Mouse (Mus musculus) erythroid progenitor cell, adult 5-6 weeks (primary cell): Measurements from ENCODE around the gene Cd9. TPM values are rescaled to one million over a fixed set of nuclear protein-coding genes. Genes with fewer than 3 reads are reported as not detected.

Experiments
- ATAC-seq: replicated peaks from 2 replicates; pipeline ENCODE4 v1.8.0; 2016; ENCODE audit warnings: moderate number of reproducible peaks, mild to moderate bottlenecking, moderate TSS enrichment, inconsistent platforms; ENCODE audit not compliant: poor library complexity, low FRiP score, severe bottlenecking
- total RNA-seq, 2 experiments: library from RNA; stranded (forward) in 1 of 2; stranded (reverse) in 1 of 2; fragments of 150-400 nt in 1 of 2; fragments of 186-747, 209-891 nt in 1 of 2; gene quantifications; 2 replicates each; pipeline versions ENCODE4 v1.2.3 to v1.2.4; 2015 to 2017; ENCODE audit warnings: low replicate concordance in 2 of 2

The Cd9 gene
- total RNA-seq, 2 experiments from 2014 or later, result 10.1 to 41.1 TPM

DNA sequence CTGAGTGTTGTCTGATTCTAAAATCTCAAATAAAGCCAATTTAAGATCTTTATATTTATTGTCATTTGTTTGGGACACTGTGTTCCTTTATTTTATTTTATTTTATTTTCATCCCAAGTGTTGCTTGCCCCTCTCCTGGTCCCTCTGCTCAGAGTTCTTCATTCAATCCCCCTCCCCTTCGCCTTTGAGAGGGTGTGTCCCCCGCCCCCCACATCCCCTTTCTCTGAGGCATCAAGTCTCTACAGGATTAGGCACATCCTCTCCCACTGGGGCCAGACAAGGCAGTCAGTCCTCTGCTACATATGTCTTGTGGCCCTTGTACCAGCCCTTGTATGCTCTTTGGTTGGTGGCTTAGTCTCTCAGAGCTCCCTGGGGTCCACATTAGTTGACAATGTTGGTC, 46.9 kb downstream of the Cd9 start:
- ATAC-seq, result no peak

GRCm38 (mm10) chr6:125447205-125447604, 47.4 kb downstream of the Cd9 start:
- no peak for ATAC-seq

- no peak for ATAC-seq
These were observed 49.2 kb downstream of the Cd9 start for GRCm38 (mm10) chr6:125445381-125445780.

DNA sequence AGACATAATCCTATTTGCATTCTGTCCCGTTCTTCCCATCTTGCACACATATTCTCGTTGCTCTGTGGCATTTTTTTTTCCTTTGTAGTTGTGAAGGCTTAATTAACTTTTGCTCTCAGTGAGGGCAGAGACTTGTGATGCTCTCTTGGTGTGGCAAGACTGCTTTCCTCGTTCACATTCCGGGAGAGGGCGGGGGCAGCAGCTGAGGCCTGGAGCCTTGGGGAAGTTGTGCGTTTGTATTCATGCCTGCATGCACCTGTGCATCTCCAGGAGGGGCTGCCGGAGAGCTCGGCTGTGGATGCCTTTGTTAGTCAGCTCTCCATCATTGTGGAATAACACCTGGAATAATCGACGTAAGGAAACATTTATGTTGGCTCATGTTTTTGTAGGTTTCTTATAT, 52.0 kb downstream of the Cd9 start:
- ATAC-seq, result no peak

DNA sequence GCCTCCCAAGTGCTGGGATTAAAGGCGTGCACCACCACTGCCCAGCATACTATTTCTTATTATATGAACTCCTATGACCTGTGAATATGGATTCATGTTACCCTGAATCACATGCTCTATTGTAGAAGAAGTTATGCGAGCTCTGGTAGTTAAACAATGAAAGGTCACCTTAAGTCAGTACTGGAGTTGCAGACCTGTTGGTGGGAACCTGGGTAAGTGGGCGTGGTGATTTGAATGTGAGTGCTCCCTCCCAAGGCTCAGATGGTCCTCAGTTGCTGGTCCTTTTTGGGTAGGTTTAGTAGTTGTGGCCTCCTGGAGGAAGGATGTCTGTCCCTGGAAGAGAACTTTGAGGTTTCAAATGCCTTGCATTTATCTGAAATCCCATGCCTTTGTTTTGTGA, 57.8 kb downstream of the Cd9 start:
- ATAC-seq, result no peak

GRCm38 (mm10) chr6:125434735-125435518, 59.7 kb downstream of the Cd9 start:
- ATAC-seq, result no peak

GRCm38 (mm10) chr6:125433704-125434447, 60.7 kb downstream of the Cd9 start:
- ATAC-seq, result no peak

DNA sequence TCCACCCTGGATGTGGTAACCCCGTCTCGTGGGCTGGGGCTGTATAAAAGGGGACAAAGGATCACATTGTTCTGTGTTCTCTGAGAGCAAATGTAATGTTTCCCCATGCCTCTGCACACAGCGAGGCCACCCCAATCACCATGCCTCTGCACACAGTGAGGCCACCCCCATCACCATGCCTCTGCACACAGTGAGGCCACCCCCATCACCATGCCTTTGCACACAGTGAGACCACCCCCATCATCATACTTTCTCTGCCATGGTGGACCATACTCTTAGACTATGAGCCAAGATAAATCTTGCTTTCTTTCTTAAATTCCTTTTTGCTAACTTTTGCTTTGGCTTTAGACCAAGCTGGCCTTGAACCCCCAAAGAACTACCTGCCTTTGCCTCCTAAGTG, 61.3 kb downstream of the Cd9 start:
- ATAC-seq, result no peak

DNA sequence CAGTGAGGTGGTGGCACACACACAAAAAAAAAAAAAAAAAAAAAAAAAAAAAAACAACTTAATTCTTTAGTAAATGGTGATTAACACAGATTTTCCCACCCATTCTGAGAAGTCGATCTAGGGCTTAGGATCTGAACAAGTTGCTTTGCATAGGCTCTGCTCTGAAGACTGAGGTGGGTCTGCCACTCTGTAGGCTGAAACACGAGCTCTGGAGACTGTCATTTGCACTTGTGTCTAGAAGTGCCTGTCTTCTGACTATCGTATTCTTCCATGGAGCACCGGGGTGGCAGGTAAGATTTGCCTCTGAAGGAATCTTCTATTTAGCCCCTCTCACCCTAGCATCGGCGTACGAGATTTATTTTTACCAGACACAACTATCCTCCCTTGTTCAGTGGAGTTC, 62.1 kb downstream of the Cd9 start:
- ATAC-seq, result no peak

DNA sequence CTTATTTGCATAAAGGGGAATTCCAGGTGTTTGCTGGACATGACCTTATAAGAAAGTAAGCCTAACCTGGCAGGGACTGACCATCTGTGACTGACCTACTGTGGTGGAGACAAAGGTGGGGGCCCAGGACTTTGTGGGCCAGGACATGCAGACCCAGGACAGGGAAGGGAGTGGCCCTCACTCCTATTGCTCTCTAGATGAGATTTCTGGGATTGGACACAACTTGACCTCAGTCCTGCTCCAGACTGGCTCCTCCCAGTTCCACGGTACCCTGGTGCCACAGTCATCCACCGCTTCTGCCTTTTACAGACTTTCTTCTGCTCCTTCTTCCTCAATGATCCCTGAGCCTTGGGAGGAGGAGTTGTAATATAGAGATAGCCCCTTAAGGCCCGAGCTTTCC, 63.6 kb downstream of the Cd9 start:
- no peak for ATAC-seq

- ATAC-seq, result no peak
These were observed 64.1 kb downstream of the Cd9 start for GRCm38 (mm10) chr6:125430358-125430958.

DNA sequence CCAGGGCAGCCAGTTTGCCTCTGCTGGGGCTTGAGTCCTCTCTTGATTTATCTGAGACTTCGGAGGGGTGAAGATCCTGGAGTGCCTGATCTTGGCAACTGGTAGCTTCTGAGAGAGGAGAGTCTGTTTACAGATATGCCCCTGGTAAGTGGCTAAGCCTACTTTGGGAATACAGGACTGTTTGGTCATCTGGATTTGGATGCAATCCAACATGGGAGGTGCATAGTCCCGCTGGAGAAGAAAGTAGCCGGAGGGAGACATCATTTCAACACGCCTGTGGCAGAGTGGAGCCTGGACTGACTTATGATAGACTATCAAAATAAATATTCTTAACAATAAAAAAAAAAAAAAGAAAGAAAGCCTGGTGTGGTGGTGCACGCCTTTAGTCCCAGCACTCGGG, 64.8 kb downstream of the Cd9 start:
- no peak for ATAC-seq

DNA sequence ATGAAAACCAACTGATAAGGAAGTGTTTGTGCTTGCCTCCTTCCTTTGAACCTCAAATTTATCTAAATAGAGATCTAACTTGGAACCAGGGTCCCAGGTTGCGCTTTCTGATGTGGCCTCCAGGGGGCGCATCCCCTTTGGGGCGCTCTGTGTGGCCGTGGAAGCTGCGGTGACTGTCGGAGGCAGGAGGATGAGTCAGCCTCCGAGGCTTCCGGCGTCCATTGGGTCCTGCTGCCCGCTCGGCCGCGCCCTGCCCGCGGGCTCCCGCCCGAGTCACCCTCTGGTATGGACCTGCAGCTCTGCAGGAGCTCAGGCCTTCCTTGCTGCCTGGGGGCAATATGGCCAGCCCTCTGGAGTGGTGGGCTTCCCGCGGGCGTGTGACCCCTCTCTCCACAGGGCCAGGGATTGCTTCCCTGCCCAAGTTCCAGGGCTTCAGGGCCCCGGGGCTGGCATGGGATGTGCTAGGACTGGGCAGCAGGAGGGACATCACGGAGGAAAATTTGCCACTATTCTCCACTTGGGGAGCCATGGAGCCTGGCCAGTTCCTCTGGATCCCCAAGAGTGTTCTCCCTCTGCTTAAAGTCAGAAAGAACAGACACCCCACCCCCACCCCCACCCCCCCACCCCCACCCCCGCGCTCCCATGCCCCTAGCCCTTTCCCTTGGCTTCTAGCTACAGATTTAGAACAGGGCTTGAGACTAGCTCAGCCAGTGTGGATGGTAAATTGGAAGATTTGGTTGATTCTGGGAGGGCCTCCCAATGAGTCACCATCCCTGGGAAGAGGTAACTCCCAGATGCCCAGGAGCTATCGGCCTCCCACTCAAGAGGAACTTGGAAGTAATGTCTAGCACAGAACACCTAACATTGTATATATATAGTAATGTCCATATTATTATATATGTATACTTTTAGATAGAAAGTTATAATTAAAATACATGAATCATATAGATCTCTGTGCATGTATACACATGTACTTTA, 67.9 kb downstream of the Cd9 start:
- peak; percentile 88 for ATAC-seq

DNA sequence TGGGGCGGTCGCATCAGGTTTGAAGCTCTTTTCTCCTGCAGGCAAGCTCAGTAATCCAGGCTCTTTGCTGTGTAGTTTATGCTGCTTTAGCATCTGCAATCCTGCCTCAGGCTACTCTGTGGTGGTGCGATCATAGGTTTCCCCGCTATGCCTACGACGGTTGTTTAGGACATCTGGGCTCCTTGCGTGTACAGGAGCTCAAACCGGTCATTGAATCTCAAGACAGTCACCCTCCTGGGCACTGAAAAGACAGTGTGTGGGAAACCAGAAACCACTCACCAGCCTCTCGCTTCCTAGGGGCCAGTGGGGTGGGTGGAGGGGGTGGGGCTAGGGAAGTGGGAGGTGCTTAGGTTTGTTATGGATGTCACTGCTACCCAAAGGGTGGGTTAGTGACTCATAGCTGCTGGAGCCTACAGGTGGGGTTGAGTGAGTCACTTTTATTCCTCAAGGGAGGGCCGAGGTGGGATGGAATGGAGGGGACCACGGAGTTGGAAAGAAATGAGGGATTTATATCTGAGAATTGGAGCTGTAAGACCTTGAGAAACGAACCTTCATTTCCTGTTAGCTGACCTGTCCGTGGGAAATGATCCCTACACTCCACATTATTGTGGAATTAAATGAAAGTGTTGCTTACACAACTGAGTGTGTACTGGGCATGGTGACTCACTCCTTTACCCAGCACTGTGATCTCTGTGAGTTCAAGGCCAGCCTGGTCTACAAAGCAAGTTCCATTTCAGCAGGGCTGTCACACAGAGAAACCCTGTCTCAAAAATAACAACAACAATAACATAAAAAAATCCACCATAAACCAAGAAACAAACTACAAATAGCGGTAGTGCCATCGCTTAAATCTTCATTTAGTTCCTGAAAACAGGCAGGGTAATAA, 69.1 kb downstream of the Cd9 start:
- no peak for ATAC-seq

DNA sequence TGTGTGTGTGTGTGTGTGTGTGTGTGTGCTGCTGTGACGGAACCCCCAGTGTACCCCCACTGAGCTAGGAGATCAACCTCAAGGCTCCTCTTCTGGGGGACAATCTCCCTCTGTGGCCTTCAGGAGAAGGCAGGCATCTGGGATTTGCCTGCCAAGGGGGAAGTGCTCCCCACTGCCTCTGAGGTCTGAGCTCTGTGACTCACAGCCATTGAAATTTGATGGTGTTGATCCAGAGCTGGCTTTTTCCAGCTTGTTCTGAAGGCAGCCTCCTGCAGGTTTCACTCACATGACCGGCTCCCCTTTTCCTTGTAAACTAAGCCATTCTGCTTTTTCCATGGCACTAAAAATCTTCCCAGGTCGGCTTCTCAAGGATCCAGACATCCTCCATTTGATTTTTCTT, 70.4 kb downstream of the Cd9 start:
- ATAC-seq, result no peak

GRCm38 (mm10) chr6:125423507-125423906, 71.1 kb downstream of the Cd9 start:
- no peak for ATAC-seq

- ATAC-seq, result no peak
These were observed 71.5 kb downstream of the Cd9 start for GRCm38 (mm10) chr6:125423099-125423498.

DNA sequence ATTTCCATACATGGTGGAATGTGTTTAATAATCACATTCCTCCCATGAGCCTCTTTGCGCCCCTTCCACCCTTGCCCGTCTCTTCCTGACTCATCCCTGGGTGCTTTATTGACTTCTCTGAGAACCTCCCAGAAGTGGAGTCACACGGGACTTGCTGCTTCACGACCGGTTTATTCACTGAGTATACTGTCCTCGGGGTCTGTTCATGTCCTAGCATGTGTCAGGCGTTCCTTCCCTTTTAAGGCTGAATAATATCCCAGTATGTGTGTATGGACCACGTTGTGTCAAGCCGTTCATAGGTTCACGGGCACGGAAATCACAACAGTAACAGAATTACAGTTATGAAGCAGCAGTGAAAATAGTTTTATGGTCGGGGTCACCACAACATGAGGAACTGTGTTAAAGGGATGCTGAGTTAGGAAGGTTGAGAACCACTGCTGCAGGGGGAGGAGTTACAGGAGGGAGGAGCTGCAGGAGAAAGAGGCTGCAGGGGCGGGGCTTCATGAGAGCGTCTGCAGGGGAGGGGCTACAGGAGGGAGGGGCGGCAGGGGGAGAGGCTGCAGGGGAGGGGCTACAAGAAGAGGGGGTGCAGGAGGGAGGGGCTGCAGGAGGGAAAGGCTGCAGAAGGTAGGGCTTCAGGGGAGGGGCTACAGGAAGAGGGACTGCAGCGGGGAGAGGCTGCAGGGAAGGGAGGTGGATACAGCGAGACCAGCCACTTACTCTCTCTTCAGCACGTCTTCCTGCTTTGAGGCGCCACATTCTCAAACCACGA, 72.4 kb downstream of the Cd9 start:
- no peak for ATAC-seq
